Mouse (Mus musculus): Measurements from ENCODE around the gene Vegfd.

The Vegfd gene

GRCm38 (mm10) chrX:164419955-164420354 is 46.8 kb downstream of the Vegfd start:
- no peak for DNase-seq (ENCODE audit: low spot score)

- DNase-seq (ENCODE audit: low spot score), result no peak
Observed at GRCm38 (mm10) chrX:164420518-164420917, 47.3 kb downstream of the Vegfd start.

GRCm38 (mm10) chrX:164424821-164425220 is 51.6 kb downstream of the Vegfd start:
- no peak for DNase-seq (ENCODE audit: low spot score)

- no peak for DNase-seq (ENCODE audit: low spot score)
Observed at GRCm38 (mm10) chrX:164427295-164427694, 54.1 kb downstream of the Vegfd start.

GRCm38 (mm10) chrX:164428224-164428623 is 55.0 kb downstream of the Vegfd start:
- DNase-seq (ENCODE audit: low spot score), result no peak

GRCm38 (mm10) chrX:164430621-164431020 is 57.4 kb downstream of the Vegfd start:
- peak; percentile 57 for DNase-seq (ENCODE audit: low spot score)

GRCm38 (mm10) chrX:164431133-164431532 is 58.0 kb downstream of the Vegfd start:
- no peak for DNase-seq (ENCODE audit: low spot score)

GRCm38 (mm10) chrX:164431541-164431940 is 58.4 kb downstream of the Vegfd start:
- peak; percentile 40 for DNase-seq (ENCODE audit: low spot score)

- DNase-seq (ENCODE audit: low spot score), result no peak
Observed at GRCm38 (mm10) chrX:164432682-164433081, 59.5 kb downstream of the Vegfd start.

- DNase-seq (ENCODE audit: low spot score), result peak; percentile 21
Observed at GRCm38 (mm10) chrX:164436709-164437108, 63.5 kb downstream of the Vegfd start, which contains the start of gene Asb11. Gene Asb11 (plus strand): TSS chrX:164436994.

GRCm38 (mm10) chrX:164439462-164439861 is 66.3 kb downstream of the Vegfd start:
- no peak for DNase-seq (ENCODE audit: low spot score)

GRCm38 (mm10) chrX:164440140-164440539 is 67.0 kb downstream of the Vegfd start:
- no peak for DNase-seq (ENCODE audit: low spot score)

GRCm38 (mm10) chrX:164440703-164441102 is 67.5 kb downstream of the Vegfd start:
- DNase-seq (ENCODE audit: low spot score), result no peak

GRCm38 (mm10) chrX:164441306-164441705 is 68.1 kb downstream of the Vegfd start:
- no peak for DNase-seq (ENCODE audit: low spot score)

GRCm38 (mm10) chrX:164445601-164446000 is 72.4 kb downstream of the Vegfd start:
- no peak for DNase-seq (ENCODE audit: low spot score)

- no peak for DNase-seq (ENCODE audit: low spot score)
Observed at GRCm38 (mm10) chrX:164446106-164446551, 73.0 kb downstream of the Vegfd start.

GRCm38 (mm10) chrX:164446835-164447681 is 73.9 kb downstream of the Vegfd start:
- DNase-seq (ENCODE audit: low spot score), result no peak

- DNase-seq (ENCODE audit: low spot score), result no peak
Observed at GRCm38 (mm10) chrX:164447682-164448071, 74.5 kb downstream of the Vegfd start.

GRCm38 (mm10) chrX:164449201-164449600 is 76.0 kb downstream of the Vegfd start:
- peak; percentile 10 for DNase-seq (ENCODE audit: low spot score)
